Mouse (Mus musculus) heart, embryonic 16.5 days (tissue): ENCODE measurements around the gene Isg15. TPM values are rescaled to one million over a fixed set of nuclear protein-coding genes. Genes with fewer than 3 reads are reported as not detected.

Experiments used
- ATAC-seq: fragments of 200-750 bp; cut with Nextera tagmentation; replicated peaks from 2 replicates; pipeline ENCODE4 v1.8.0; 2017; ENCODE audit warnings: moderate number of reproducible peaks; ENCODE audit not compliant: insufficient read depth, low FRiP score; ENCODE audit errors: extremely low read depth
- H3K27ac ChIP-seq: fragments of 300-500 bp; sonication (generic); 2 replicates; pipeline ENCODE4 v1.5.1; 2014; ENCODE audit warnings: mild to moderate bottlenecking, low read length, control low read depth, moderate library complexity
- H3K27me3 ChIP-seq: fragments of 300-500 bp; sonication (generic); 2 replicates; pipeline ENCODE4 v1.6.1; 2014; ENCODE audit warnings: low read length, mixed read lengths; ENCODE audit not compliant: control insufficient read depth, insufficient read depth
- H3K36me3 ChIP-seq: fragments of 300-500 bp; sonication (generic); 2 replicates; pipeline ENCODE4 v1.6.1; 2014; ENCODE audit not compliant: control insufficient read depth, insufficient read depth
- H3K4me1 ChIP-seq: fragments of 300-500 bp; sonication (generic); 2 replicates; pipeline ENCODE4 v1.6.1; 2014; ENCODE audit warnings: low read length, mixed read lengths; ENCODE audit not compliant: control insufficient read depth, insufficient read depth
- H3K4me2 ChIP-seq: fragments of 300-500 bp; sonication (generic); 2 replicates; pipeline ENCODE4 v1.6.1; 2014; ENCODE audit warnings: low read depth, mild to moderate bottlenecking, control low read depth, low read length
- H3K4me3 ChIP-seq: fragments of 300-500 bp; sonication (generic); 2 replicates; pipeline ENCODE4 v1.5.1; 2014; ENCODE audit warnings: mild to moderate bottlenecking, control low read depth, low read length
- H3K9ac ChIP-seq: fragments of 300-500 bp; sonication (generic); 2 replicates; pipeline ENCODE4 v1.6.1; 2014; ENCODE audit warnings: low read length, control low read depth
- H3K9me3 ChIP-seq: fragments of 300-500 bp; sonication (generic); replicated peaks from 2 replicates; pipeline ENCODE4 v1.6.1; 2016; ENCODE audit warnings: low read length; ENCODE audit not compliant: control insufficient read depth
- whole genome bisulfite sequencing: fragments of 180-500 bp; shearing (Covaris S2); extraction: QIAGEN DNeasy Blood & Tissue Kit; methylation state at CpG from one replicate; pipeline ENCODE4 v1.1.7; 2014; 5-methylcytosine and 5-hydroxymethylcytosine counted together
- polyA plus RNA-seq: library from polyadenylated mRNA; unstranded; fragments of >200 nt; fragmentation: Nextera tagmentation; extraction: Ambion mirVana; gene quantifications from 2 replicates; pipeline ENCODE4 v1.2.1, GENCODE M21; 2015

The Isg15 gene
- polyA plus RNA-seq, 1 experiment from 2014 or later: 9.1 TPM

- Histone ChIP-seq H3K27ac (peak overlapping the region; percentile 47), H3K4me2 (peak overlapping the region; percentile 72), H3K4me3 (peak overlapping the region; percentile 96), H3K4me1 (peaks cover 27% of the 10 kb centered on the region), H3K27me3 (no peaks in the 10 kb centered on the region), H3K36me3 (0 out of 2 replicates have a peak, but pooled peaks cover 9% of the 10 kb centered on the region), H3K9me3 (no peaks in the 10 kb centered on the region), H3K9ac (peak overlapping the region; percentile 93)
- WGBS: 6% methylated on average over 35 of the region's 35 CpGs
- 0 out of 2 replicates have a peak, but pooled peaks have one; percentile 0 for ATAC-seq
These were observed 4.4 kb downstream of the Isg15 start for GRCm38 (mm10) chr4:156195927-156196870.

- no peak overlapping the region for H3K4me3 ChIP-seq
- H3K4me1 ChIP-seq: peaks cover 36% of the 10 kb centered on the region
- no peak for ATAC-seq
- WGBS: 69% methylated on average over 6 of the region's 6 CpGs
- peaks cover 12% of the 10 kb centered on the region; the same call in 1 of the 2 replicates for H3K36me3 ChIP-seq
- H3K27ac ChIP-seq: no peak overlapping the region
- no peaks in the 10 kb centered on the region for H3K27me3 ChIP-seq
- no peak overlapping the region for H3K4me2 ChIP-seq
- H3K9me3 ChIP-seq: no peaks in the 10 kb centered on the region
- no peak overlapping the region for H3K9ac ChIP-seq
These were observed 6.3 kb downstream of the Isg15 start for GRCm38 (mm10) chr4:156194346-156194745.

GRCm38 (mm10) chr4:156193906-156194305 is 6.7 kb downstream of the Isg15 start:
- no peak overlapping the region for H3K27ac ChIP-seq
- no peak overlapping the region for H3K4me2 ChIP-seq
- WGBS: 75% methylated on average over 5 of the region's 5 CpGs
- no peaks in the 10 kb centered on the region for H3K27me3 ChIP-seq
- H3K9ac ChIP-seq: no peak overlapping the region
- no peak for ATAC-seq
- no peaks in the 10 kb centered on the region for H3K9me3 ChIP-seq
- peaks cover 41% of the 10 kb centered on the region for H3K4me1 ChIP-seq
- no peak overlapping the region for H3K4me3 ChIP-seq
- peaks cover 12% of the 10 kb centered on the region; the same call in 1 of the 2 replicates for H3K36me3 ChIP-seq

- no peaks in the 10 kb centered on the region for H3K9me3 ChIP-seq
- peaks cover 44% of the 10 kb centered on the region for H3K4me1 ChIP-seq
- H3K27me3 ChIP-seq: no peaks in the 10 kb centered on the region
- 25% methylated on average over 2 of the region's 2 CpGs for WGBS
- H3K4me2 ChIP-seq: no peak overlapping the region
- H3K4me3 ChIP-seq: no peak overlapping the region
- no peak overlapping the region for H3K9ac ChIP-seq
- ATAC-seq: no peak
- H3K36me3 ChIP-seq: peaks cover 12% of the 10 kb centered on the region; the same call in 1 of the 2 replicates
- no peak overlapping the region for H3K27ac ChIP-seq
These were observed 7.4 kb downstream of the Isg15 start for GRCm38 (mm10) chr4:156193200-156193590.

GRCm38 (mm10) chr4:156192421-156193199 is 8.0 kb downstream of the Isg15 start:
- Histone ChIP-seq H3K9me3 (no peaks in the 10 kb centered on the region), H3K4me2 (no peak overlapping the region), H3K9ac (no peak overlapping the region), H3K36me3 (peaks cover 12% of the 10 kb centered on the region; the same call in 1 of the 2 replicates), H3K4me3 (no peak overlapping the region), H3K27ac (peak overlapping the region; percentile 34), H3K4me1 (peaks cover 44% of the 10 kb centered on the region), H3K27me3 (no peaks in the 10 kb centered on the region)
- 48% methylated on average over 8 of the region's 8 CpGs for WGBS
- no peak for ATAC-seq

GRCm38 (mm10) chr4:156188811-156189323 is 11.8 kb downstream of the Isg15 start:
- no peak overlapping the region for H3K4me2 ChIP-seq
- H3K4me3 ChIP-seq: no peak overlapping the region
- WGBS: 22% methylated on average over 6 of the region's 6 CpGs
- no peaks in the 10 kb centered on the region for H3K9me3 ChIP-seq
- peak overlapping the region; percentile 47 for H3K9ac ChIP-seq
- H3K27ac ChIP-seq: peak overlapping the region; percentile 52
- 0 out of 2 replicates have a peak, but pooled peaks have one; percentile 21 for ATAC-seq
- peaks cover 3% of the 10 kb centered on the region; the same call in 1 of the 2 replicates for H3K36me3 ChIP-seq
- peaks cover 56% of the 10 kb centered on the region for H3K4me1 ChIP-seq
- H3K27me3 ChIP-seq: no peaks in the 10 kb centered on the region

GRCm38 (mm10) chr4:156188162-156188810 is 12.3 kb downstream of the Isg15 start:
- peaks cover 50% of the 10 kb centered on the region for H3K4me1 ChIP-seq
- no peak for ATAC-seq
- no peak overlapping the region for H3K4me3 ChIP-seq
- H3K36me3 ChIP-seq: peaks cover 3% of the 10 kb centered on the region; the same call in 1 of the 2 replicates
- WGBS: 66% methylated on average over 5 of the region's 5 CpGs
- no peaks in the 10 kb centered on the region for H3K9me3 ChIP-seq
- H3K9ac ChIP-seq: no peak overlapping the region
- no peaks in the 10 kb centered on the region for H3K27me3 ChIP-seq
- peak overlapping the region; percentile 52 for H3K27ac ChIP-seq
- no peak overlapping the region for H3K4me2 ChIP-seq

GRCm38 (mm10) chr4:156185950-156186850 is 14.4 kb downstream of the Isg15 start:
- Histone ChIP-seq H3K36me3 (peaks cover 3% of the 10 kb centered on the region; the same call in 1 of the 2 replicates), H3K9ac (peak overlapping the region; percentile 54), H3K4me2 (peak overlapping the region; percentile 56), H3K4me3 (peak overlapping the region; percentile 31), H3K4me1 (peaks cover 39% of the 10 kb centered on the region), H3K27me3 (no peaks in the 10 kb centered on the region), H3K9me3 (no peaks in the 10 kb centered on the region), H3K27ac (no peak overlapping the region)
- no peak for ATAC-seq
- WGBS: 20% methylated on average over 31 of the region's 31 CpGs
